Mouse (Mus musculus) heart, adult 2 months (tissue): ENCODE results near the gene Aqp12.

Experiments
- CTCF ChIP-seq: fragments of 200-600 bp; IDR thresholded peaks from 2 replicates; pipeline ENCODE4 v1.8.1; 2022; ENCODE audit warnings: antibody characterized with exemption, mild to moderate bottlenecking, moderate library complexity
- EP300 ChIP-seq: fragments of 200-500 bp; IDR thresholded peaks from 2 replicates; pipeline ENCODE4 v1.6.1; 2011; ENCODE audit warnings: low read depth, low read length, control low read depth; ENCODE audit not compliant: insufficient read depth
- POLR2A ChIP-seq: fragments of 200-500 bp; IDR thresholded peaks from 2 replicates; pipeline ENCODE4 v1.6.1; 2011; ENCODE audit warnings: mild to moderate bottlenecking, low read depth, low read length, control low read depth; ENCODE audit not compliant: insufficient read depth

GRCm38 (mm10) chr1:92972854-92973253 lies 33.3 kb upstream of the Aqp12 start:
- no peak for TF ChIP-seq POLR2A
- no peak for TF ChIP-seq CTCF
- no peak for TF ChIP-seq EP300
